Mouse (Mus musculus): ENCODE measurements around the gene Gm9970. TPM values are rescaled to one million over a fixed set of nuclear protein-coding genes. Genes with fewer than 3 reads are reported as not detected.
"Not testable (repeated sequence)": the region's sequence is repeated elsewhere in the genome, so short reads cannot be mapped to it uniquely, and the experiment has no call there.

Gm9970 gene
- total RNA-seq, 2 experiments from 2014 or later = not detected

DNA sequence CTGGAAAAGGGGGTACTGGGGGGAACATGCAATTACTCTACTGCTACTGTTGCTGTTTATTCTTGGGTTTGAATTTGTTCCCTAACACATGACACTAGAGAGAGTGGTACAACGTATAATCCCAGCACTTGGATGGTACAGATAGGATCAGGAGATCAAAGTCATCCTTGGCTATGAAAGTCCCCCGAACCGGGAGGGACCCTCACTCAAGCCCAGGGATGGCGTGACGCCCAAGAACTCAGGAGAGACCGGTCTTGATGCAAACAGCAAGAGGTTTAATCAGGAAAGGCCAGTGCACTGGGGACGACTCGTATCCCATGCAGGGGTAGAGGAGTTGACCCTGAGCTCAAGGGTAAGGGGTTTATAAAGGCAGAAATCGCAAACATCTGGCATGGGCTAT, 18.3 kb downstream of the Gm9970 start:
- DNase-seq (ENCODE audit: low spot score) = no peak

DNA sequence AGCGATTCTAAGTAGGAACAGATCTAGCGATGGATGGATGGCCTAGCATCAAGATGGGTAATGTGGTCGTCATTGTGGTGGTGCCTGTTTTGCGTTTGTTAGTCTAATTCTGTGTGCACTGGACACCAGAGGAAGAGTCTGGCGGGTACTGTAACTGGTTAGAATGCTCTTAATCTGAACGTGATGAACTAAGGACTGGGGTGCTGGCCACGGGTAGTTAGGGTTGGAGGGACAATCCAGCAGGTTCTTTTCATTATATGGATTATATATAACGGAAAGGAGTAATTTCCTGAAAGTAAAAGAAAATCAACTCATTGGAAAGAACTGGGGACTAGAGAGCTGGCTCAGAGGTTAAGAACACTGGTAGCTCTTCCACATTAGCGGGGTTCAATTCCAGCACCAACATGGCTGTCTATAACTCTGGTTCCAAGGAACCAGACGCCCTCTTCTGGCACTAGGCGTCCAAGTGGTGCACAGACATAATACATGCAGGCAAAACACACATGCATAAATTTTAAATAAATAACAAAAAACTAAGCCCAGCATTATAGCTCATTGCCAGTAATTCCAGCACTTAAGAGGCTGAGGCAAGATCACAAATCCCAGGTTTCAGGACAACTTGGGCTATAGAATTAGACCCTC, 19.6 kb downstream of the Gm9970 start:
- no peak for DNase-seq (ENCODE audit: low spot score)

DNA sequence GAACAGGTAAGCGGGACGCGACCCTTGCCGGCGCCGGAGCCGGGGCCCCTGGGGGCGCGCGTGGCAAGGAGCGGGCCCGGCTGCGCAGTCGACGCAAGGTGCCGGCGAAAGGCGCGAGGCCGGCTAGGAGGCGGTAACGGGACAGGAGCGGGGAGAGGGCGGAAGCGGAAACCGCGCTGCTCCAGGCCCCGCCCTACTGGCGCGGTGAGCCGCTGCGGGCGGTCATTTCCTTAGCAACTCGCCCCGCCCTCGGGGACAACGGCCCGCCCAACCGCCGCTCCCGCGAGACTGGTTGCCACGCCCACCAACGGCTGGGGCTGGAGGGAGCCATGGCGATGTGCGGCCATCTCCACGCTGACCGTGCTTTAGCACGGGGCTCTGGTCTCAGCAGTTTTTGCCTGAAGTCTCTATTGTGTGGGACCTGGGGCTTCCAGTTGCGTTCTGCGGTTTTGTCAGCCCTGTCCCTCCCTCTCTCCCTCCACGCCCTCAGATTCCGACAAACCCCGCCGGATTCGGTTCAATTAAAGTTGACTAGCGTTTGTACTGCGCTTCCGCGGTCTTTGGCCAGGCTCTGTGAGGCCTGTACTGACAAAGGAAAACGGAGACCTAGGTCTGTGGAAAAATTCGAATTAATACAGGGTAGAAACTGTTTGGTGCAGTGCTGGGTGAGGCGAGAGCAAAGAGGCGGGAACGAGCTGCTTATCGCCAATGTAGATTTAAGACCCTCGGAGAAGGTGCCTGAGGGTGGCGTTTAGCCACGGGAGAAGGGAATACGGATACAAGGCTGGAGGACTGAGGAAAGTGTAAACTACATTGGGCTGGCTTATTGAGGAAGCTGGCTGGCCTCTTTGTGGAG, 20.4 kb downstream of the Gm9970 start, which contains the start of gene Ppm1g:
TSS of gene Ppm1g (minus strand) at position 240 of the 856 bp plus-strand sequence.
- peak; percentile 98 for DNase-seq (ENCODE audit: low spot score)

DNA sequence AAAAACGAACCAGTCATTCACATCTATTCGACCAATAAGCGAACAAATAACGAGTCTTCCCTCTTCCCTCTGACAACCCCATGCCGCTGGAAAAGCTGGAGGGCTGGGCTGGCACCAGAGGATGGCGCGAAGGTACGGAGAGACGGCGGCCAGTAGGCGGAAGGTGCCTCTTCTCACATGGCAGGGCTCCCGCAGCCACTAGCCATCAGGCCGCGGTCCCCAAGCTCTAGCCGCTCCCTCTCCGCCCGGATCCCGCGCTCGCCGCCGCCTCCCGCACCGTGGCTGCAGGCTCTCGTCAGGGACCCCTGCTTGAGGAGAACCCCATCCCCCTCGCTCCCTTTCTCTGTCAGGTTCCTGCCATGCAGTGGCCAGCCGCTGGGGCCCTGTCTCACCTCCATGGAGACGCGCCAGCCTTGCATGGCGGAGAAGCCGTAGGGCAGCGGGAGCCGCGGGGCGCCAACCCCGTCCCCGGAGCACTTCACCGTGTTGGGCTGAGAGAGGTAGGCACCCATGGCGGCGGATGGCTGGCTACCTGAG, 21.1 kb downstream of the Gm9970 start:
- peak; percentile 24 for DNase-seq (ENCODE audit: low spot score)

DNA sequence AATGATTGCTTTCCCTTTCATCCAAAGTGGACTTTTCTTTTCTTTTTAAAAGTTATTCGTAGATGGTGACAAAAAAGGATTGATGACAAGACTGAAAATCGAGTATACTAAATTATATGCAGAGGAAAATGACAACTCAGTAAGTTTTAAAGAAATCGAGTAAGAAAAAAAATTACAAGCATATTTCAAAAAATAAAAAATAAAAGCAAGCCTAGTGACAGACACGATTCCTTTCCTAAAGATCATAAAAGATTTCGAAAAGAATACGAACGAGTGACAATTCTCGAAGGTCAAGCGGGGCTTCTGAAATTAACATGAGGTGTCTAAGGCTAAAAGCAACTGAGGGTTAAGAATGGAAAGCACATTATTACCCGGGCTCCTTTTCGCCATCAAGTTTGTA, 21.6 kb downstream of the Gm9970 start:
- DNase-seq (ENCODE audit: low spot score) = no peak

DNA sequence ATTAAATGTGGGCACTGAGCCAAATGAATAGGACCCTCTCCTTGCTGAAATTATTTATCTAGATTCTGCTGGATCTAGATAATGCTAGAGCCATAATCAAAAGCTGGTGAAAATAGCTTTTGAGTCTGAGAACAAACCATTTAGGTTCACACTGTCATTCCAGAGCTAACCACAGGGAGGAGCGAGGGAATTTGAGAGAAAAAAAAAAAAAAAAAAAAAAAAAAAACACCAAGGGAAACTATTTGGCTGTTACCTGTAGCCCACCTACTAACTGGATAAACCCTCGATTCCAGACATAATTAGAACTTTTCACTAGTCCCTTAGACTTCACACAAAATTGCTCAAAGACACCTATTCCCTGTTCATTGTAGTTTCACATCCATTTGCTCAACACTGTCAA, 22.0 kb downstream of the Gm9970 start:
- no peak for DNase-seq (ENCODE audit: low spot score)

DNA sequence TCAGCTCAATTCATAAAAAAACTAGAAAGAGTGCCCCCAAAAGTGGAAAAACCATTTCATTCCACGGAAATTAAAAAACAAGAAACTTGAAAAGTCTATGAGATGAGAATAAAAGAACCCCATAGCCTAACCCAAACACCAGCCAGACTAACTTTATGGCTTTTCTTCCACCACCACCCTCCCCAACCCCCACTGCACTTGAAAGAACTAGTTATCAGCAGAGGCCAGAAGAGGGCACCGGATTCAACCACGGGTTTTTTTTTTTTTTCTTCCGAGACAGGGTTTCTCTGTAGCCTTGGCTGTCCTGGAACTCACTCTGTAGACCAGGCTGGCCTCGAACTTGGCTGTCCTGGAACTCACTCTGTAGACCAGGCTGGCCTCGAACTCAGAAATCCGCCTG, 22.7 kb downstream of the Gm9970 start:
- DNase-seq (ENCODE audit: low spot score) = no peak

DNA sequence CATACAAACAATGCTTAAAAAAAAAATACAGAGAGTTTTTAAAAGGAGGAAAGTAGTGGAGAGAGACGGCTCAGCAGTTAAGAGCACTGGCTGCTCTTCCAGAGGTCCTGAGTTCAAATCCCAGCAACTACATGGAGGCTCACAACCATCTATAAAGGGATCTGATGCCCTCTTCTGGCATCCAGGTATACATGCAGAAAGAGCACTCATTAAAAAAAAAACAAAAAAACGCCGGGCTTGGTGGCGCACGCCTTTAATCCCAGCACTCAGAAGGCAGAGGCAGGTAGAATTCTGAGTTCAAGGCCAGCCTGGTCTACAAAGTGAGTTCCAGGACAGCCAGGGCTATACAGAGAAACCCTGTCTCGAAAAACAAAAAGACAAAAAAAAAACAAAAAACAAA, 24.5 kb downstream of the Gm9970 start:
- not testable (repeated sequence) for DNase-seq (ENCODE audit: low spot score)

DNA sequence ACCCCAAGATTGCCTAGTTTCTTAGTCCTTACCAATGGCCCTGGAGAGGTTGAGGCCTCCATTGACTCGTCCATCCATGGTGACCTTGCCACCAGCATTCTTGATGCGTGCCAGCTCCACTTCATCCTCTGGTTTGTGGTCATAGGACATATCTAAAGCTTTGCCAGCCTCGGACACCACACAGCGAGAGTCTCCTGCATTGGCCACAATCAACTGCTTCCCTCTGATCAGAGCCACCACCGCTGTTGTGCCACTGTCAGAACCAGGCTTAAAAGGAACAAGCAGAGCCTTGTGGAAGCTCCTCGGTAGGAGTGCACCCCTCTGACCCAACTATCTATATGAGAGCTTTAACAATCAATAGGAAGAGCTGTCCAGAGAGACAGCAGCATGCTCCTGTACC, 36.6 kb downstream of the Gm9970 start:
- DNase-seq (ENCODE audit: low spot score) = no peak

DNA sequence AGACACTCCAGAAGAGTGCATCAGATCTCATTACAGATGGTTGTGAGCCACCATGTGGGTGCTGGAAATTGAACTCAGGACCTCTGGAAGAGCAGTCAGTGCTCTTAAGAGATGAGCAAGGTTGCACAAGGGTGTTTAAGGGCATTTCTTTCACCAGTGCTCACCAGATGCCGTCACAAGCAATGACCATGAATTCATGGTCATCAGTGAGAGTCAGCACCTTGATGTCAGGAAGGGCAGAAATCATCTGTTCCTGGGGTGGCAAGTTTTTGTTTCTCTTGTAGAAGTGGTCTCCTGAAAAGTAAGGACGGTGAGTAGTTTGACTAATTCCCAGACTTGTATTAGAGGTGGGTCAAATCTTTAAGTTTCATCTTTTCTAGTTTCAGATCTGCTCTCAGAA, 37.2 kb downstream of the Gm9970 start:
- no peak for DNase-seq (ENCODE audit: low spot score)

DNA sequence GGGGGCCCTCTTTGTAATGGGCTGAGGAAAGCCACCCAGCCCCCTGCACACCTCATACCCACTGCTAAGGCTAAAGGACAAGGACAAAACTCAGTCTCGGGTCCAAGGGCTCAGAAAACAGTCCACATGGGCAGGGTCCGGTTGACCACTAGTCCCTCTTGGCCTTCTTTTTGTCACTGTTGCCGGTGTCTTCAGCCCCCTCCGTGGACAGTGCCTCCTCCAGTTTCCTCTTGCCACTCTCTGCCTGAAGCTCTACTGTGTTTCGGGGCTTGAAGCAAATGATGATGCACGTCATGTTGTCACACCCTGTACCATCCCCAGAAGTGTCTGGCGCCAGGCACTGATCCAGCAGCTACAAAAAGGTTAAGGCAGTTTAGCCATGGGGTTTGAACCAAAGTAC, 38.1 kb downstream of the Gm9970 start:
- DNase-seq (ENCODE audit: low spot score) = no peak

DNA sequence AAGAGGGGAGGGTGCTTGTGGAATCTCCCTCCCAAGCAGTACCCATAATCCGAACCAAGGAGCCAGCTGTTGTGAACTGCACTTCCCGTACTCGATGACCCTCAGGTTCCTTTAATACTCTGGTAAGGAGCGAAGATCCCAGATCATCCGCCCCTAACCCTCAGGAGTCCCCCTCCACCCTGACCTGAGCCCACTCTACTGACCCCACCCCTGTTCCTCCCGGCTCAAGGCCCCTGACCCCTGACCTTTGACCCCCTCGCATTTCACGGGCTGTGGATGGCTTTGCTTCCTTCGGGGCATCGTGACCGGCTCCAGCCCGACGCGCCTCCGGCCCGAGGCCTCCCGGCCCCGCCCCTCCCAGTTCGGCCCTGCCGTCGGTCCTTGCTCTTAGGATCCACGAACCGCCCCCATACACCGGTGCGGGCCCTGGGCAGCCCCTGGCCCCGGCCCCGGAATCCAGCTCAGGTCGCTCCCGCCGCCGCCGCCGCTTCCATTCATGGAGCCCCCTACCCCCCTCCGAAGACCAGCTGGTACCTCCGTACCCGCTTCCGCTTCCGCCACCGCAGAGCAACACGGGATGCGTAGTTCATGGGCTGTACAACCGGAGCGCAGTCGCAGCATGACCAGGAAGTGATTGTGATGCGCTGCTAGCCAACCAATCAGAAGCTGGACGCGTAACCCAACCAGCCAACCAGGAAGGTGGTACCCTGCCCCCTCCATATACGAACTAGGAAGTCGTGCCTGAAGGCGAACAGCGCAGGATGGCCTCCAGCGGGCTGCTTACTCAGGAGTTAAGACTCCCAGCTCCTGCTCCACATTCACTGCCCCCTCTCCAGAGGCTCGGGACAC, 39.1 kb downstream of the Gm9970 start, which contains the start of gene Zfp513:
TSS of gene Zfp513 (minus strand) at position 562 of the 849 bp plus-strand sequence.
- DNase-seq (ENCODE audit: low spot score) = peak; percentile 97

DNA sequence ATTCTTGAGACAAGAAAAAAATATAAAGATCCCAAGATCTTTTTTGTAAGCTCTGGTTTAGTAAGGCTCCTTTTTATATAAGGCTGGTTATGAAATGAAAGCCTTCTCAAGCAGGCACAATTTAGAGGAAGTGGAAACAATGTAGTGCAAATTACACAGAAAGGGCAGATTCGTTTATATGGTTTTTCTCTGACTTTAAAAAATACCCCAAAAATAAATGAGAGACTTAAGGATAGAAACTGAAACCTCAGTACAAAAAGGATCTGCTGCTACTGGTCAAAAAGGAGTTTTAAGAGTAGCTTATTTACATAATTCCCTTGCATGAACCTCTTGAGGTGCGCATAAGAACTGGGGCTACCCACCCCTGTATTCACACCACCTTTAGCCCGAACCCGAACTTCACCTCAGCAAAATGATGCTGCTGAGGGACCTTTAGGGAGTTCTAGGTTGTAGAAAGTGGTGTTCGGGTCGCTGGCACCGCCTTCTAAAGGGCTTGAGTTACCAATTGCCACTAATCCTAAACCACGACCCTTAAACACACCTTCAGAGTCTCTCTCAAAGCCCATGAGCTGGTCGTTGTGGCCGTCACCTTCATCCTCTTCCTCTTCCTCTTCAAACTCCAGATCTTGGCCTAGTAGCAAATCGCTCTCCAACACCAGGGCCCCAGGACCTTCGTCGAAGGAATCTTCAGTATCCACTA, 39.8 kb downstream of the Gm9970 start:
- DNase-seq (ENCODE audit: low spot score) = no peak

DNA sequence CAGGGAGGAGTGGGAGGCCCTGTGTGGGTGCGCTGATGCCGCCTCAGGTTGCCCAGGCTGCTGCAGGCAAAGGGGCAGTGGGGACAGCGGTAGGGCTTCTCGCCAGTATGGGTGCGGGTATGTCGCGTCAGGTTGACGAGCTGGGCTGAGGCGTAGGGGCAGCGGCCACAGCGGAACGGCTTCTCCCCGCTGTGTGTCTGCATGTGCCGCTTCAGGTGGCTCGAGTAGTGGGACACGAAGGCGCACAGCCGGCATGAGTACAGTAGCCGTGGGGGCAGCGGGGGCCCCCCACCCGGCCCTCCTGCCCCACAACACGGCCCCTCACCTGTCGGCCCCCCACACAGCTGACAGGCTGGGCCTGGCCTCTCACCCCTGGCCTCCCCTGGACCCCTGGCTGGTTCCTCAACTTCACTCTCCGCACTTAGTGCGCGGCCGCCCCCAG, 40.7 kb downstream of the Gm9970 start:
- no peak for DNase-seq (ENCODE audit: low spot score)

DNA sequence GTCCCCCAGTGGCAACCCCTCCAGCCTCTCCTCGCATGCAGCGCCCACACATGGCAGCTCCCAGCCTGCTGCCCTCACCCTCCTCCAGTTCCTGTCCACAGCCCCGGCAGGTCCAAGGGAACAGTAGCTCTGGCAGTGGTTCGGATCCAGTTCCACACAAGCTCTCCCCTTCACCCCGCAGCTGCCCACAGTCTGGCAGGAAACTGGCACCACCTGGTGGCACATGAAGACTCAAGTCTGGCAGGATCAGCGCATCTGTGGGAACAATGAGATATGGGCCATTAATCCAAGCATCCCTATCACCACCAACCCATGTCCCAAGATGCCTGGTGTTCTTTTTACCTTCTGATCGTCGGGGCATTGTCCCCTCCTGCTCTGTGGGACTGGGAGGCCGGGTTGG, 41.1 kb downstream of the Gm9970 start:
- DNase-seq (ENCODE audit: low spot score) = no peak

DNA sequence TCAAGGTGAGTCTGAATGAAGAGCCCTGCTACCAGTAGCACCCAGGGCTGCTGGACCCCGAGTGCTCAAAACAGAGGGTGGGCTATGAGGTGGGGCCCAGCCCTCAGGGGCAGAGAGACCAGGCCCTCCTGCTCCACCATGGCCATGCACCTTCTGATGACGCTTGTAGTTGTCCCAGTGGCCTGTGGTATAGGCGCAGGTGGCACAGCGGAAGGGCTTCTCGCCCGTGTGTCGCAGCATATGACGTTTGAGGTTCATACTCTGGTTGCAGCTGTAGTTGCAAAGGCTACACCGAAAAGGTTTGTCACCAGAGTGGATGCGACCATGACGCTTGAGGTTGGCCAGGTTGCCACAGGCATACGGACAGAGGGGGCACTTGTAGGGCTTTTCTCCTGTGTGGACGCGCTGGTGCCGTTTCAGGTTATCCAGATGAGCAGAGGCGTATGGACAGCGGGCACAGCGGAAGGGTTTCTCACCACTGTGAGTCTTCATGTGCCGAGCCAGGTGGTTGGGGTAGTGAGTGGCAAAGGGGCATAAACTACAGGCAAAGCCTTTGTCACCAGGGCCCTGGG, 41.6 kb downstream of the Gm9970 start:
- no peak for DNase-seq (ENCODE audit: low spot score)

DNA sequence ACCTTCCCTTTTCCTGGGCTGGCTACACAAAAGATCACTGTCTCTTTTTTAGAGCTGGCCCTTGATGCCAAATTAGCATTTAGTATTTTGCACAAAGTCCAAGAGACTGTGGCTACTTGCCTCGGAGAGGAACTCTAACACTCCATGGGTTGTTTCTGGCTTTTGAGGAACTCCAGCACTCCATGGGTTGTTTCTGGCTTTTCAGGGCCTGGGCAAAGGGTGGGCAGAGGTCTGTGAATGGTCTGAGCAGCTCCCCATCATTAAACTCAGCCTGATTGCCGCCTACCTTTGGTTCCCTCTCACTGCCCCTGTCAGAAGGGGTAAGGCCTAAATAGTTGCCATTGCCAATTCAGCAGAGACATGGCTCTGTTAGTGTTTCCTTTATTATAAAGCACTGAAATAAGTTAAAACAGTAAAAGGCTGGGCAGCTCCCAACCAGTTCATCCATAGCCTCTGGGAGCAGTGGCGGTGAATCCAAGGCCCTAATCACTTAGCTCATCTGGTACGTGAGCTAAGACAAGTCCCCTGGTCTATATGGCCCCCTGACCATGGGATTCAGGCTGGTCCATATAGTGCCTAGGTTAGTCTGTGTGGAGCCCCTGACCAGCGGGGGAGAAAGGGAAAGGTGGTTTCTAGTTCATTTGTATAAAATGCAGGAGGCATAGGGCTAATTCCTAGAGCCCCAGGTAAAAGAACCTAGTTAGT, 42.3 kb downstream of the Gm9970 start:
- DNase-seq (ENCODE audit: low spot score) = no peak

DNA sequence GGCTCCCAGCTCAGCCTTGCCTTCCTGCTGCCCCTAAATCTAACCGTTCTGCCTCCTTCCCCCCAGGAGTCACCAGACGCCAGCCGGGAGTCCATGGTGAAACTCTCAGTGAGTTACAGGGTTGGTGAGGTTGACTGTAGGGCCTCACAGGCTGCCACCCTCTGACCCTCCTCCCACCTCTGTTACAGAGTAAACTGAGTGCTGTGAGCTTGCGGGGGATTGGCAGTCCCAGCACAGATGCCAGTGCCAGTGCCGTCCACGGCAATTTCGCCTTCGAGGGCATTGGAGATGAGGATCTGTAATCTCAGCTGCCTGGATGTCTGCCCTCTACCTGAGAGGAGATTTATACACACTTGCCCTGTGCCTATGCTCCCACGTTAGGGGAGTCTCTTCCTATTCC, 42.9 kb downstream of the Gm9970 start:
- no peak for DNase-seq (ENCODE audit: low spot score)

DNA sequence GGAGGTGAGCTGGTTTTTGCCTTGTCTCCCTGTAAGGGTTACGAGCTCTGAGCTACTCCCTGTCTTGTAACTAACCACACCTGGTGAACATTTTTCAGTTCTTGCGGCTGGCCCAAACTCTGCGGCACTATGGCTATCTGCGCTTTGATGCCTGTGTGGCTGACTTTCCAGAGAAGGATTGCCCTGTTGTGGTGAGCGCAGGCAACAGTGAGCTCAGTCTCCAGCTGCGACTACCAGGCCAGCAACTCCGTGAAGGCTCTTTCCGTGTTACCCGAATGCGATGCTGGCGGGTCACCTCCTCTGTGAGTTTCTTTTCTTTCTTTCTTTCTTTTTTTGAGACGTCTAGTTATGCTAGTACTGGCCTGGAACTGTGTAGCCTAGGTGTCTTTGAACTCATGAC, 44.0 kb downstream of the Gm9970 start:
- DNase-seq (ENCODE audit: low spot score) = no peak

DNA sequence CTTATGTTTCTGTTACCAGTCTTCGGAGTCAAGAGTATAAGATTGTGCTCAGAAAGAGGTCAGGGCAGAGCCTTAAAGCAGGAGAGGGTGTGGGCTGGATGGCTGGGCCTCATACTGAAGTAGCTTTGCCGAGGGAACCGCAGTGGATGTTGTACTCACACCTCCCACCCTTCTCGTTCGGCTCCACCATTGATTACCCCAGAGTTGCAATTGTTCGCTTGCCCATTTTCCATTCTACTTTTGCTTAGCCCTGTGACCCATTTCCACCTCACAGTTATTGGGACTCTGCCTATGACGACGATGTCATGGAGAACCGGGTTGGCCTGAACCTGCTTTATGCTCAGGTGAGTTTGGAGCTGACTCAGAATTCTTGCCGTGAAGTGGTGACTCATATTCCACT, 44.8 kb downstream of the Gm9970 start:
- DNase-seq (ENCODE audit: low spot score) = no peak

All from gastrocnemius, adult 18-20 months (tissue).